Mouse (Mus musculus) lung, postnatal 0 days (tissue): ENCODE results near the gene Dnajb5.
"Not testable (repeated sequence)": the region's sequence is repeated elsewhere in the genome, so short reads cannot be mapped to it uniquely, and the experiment has no call there.

Experiments used
- CTCF ChIP-seq: IDR thresholded peaks from 2 replicates; pipeline ENCODE4 v1.5.1; 2016; ENCODE audit warnings: antibody characterized with exemption, mild to moderate bottlenecking
- EP300 ChIP-seq: IDR thresholded peaks from 2 replicates; pipeline ENCODE4 v1.6.1; 2016; ENCODE audit warnings: antibody characterized with exemption, mild to moderate bottlenecking, control low read depth

GRCm38 (mm10) chr4:42980467-42980866, 30.9 kb downstream of the Dnajb5 start:
- not testable (repeated sequence) for TF ChIP-seq EP300, CTCF
